Mouse (Mus musculus) embryonic fibroblast, embryonic 13.5 days (primary cell): ENCODE results near the gene Ppp3ca. TPM values are rescaled to one million over a fixed set of nuclear protein-coding genes. Genes with fewer than 3 reads are reported as not detected.

Experiments
- H3K27ac ChIP-seq: 2 replicates; pipeline ENCODE4 v1.5.1; 2012; ENCODE audit warnings: low read length, control low read depth, inconsistent platforms; ENCODE audit not compliant: insufficient read depth
- H3K4me1 ChIP-seq: 2 replicates; pipeline ENCODE4 v1.6.1; 2011; ENCODE audit warnings: low read length; ENCODE audit not compliant: control insufficient read depth, insufficient read depth
- H3K4me3 ChIP-seq: 2 replicates; pipeline ENCODE4 v1.5.1; 2011; ENCODE audit warnings: mild to moderate bottlenecking, control low read depth, low read length; ENCODE audit not compliant: insufficient read depth
- CTCF ChIP-seq: IDR thresholded peaks from 2 replicates; pipeline ENCODE4 v1.5.1; 2011; ENCODE audit warnings: mild to moderate bottlenecking, control low read depth, low read length, moderate library complexity, borderline replicate concordance; ENCODE audit not compliant: insufficient read depth
- POLR2A ChIP-seq: IDR thresholded peaks from 2 replicates; pipeline ENCODE4 v1.6.1; 2011; ENCODE audit warnings: low read depth, mild to moderate bottlenecking, control low read depth, low read length, moderate library complexity
- polyA plus RNA-seq: library from polyadenylated mRNA; stranded (reverse); fragments of >200 nt; gene quantifications from 2 replicates; pipeline ENCODE4 v1.2.4, GENCODE M21; 2011; ENCODE audit warnings: low read depth; ENCODE audit not compliant: missing spikeins, insufficient read length

Gene Ppp3ca
- polyA plus RNA-seq, 1 experiment: 77.8 TPM

GRCm38 (mm10) chr3:136917080-136917479 is 247.2 kb downstream of the Ppp3ca start:
- no peak for TF ChIP-seq CTCF
- no peak for TF ChIP-seq POLR2A

GRCm38 (mm10) chr3:136933071-136933470 is 263.1 kb downstream of the Ppp3ca start:
- TF ChIP-seq POLR2A: no peak
- TF ChIP-seq CTCF: no peak
- no peak overlapping the region for H3K4me3 ChIP-seq
- H3K27ac ChIP-seq: no peak overlapping the region
- H3K4me1 ChIP-seq: peaks cover 3% of the 10 kb centered on the region; the same call in 1 of the 2 replicates

More at GRCm38 (mm10) chr3:136917080-136917479, 247.2 kb downstream of the Ppp3ca start:
- H3K4me1 ChIP-seq: no peaks in the 10 kb centered on the region
- no peak overlapping the region for H3K27ac ChIP-seq
- H3K4me3 ChIP-seq: no peak overlapping the region

GRCm38 (mm10) chr3:136940733-136941601 is 271.0 kb downstream of the Ppp3ca start:
- TF ChIP-seq CTCF: no peak
- no peak for TF ChIP-seq POLR2A
- no peak overlapping the region for H3K4me3 ChIP-seq
- H3K4me1 ChIP-seq: peaks cover 10% of the 10 kb centered on the region; the same call in 1 of the 2 replicates
- no peak overlapping the region for H3K27ac ChIP-seq

DNA sequence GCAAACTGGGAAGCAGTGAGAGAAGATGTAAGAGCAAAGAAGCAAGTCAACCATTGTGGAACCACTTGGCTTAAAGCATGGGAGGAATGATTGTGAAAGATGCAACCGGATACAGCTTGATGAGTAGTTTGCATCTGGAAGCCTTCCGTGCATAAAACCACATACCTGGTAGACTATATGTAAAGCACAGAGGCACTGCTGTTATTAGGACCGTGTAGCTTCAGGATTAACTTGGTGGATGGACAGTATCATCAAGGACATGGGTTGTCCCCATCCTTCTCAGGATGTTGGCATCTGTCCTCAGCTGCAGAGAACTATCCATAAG is 271.6 kb downstream of the Ppp3ca start:
- peaks cover 10% of the 10 kb centered on the region; the same call in 1 of the 2 replicates for H3K4me1 ChIP-seq
- TF ChIP-seq CTCF (no peak), POLR2A (no peak)
- H3K27ac ChIP-seq: no peak overlapping the region
- no peak overlapping the region for H3K4me3 ChIP-seq

DNA sequence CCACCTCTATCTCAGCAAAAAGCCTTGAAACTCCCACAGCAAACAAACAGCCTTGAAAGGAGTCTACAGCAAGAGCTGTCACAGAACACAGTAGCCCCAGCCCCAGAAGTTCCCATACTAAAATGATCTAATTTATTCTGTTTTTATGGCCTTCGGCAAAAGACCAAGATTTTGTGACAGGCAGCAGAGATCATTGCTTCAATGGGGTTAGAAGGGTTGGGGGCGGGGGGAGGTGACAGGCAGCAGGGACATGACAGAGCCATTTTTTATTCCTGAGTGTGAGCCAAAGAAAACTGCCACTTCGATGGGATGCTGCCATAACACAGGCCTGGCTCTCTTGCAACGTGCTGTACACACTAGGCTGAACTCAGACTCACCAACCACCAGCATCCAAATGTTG is 275.6 kb downstream of the Ppp3ca start:
- Histone ChIP-seq H3K4me1 (peaks cover 8% of the 10 kb centered on the region; the same call in 1 of the 2 replicates), H3K27ac (no peak overlapping the region)
- TF ChIP-seq POLR2A (no peak), CTCF (no peak)

GRCm38 (mm10) chr3:136946662-136947061 is 276.7 kb downstream of the Ppp3ca start:
- TF ChIP-seq POLR2A (no peak), CTCF (no peak)
- Histone ChIP-seq H3K27ac (no peak overlapping the region), H3K4me1 (no peaks in the 10 kb centered on the region), H3K4me3 (no peak overlapping the region)

More for the DNA sequence above, 275.6 kb downstream of the Ppp3ca start:
- H3K4me3 ChIP-seq: no peak overlapping the region

GRCm38 (mm10) chr3:136948142-136948541 is 278.2 kb downstream of the Ppp3ca start:
- no peaks in the 10 kb centered on the region for H3K4me1 ChIP-seq
- TF ChIP-seq POLR2A (no peak), CTCF (no peak)
- H3K4me3 ChIP-seq: no peak overlapping the region
- H3K27ac ChIP-seq: no peak overlapping the region

GRCm38 (mm10) chr3:136951792-136952191 is 281.9 kb downstream of the Ppp3ca start:
- Histone ChIP-seq H3K4me1 (no peaks in the 10 kb centered on the region), H3K27ac (no peak overlapping the region), H3K4me3 (no peak overlapping the region)
- TF ChIP-seq POLR2A (no peak), CTCF (no peak)

DNA sequence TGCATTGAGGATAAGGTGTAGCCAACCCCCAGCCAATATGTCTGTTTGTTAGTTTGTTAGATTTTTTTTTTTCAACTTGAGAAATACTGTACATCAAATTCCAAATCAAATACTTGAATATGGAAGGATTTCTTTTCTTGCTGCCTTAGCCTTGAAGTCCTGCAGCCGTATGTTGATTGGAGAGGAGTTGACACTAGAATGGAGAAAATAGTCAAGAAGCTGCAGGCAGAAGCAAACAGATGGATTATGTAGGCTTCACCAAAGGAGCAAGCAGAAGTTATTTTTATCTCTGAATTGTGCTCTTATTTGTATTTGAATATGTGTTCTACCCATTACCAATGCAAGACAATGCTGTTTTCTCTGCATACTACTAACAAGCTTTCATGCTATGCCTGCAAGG is 282.9 kb downstream of the Ppp3ca start:
- H3K4me1 ChIP-seq: no peaks in the 10 kb centered on the region
- no peak for TF ChIP-seq CTCF
- no peak for TF ChIP-seq POLR2A
- no peak overlapping the region for H3K4me3 ChIP-seq
- no peak overlapping the region for H3K27ac ChIP-seq

DNA sequence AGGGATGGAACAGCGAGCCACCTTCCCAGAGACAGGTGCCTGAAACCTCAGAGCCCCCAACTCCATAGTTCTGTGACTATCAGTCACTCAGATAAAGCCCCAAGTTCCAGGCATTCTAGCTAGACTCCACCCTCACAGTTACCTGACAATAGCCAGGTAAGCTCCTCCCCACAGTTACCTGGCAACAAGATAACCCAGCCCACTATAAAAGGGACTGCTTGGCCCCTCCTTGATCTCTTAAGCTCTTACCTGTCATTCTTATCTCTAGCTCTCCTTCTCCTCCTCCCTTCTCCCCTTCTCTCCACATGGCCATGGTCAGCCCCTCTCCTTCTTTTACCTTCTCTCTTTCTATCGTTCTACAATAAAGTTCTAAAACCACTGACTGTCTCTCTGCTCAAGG is 285.1 kb downstream of the Ppp3ca start:
- H3K27ac ChIP-seq: no peak overlapping the region
- H3K4me3 ChIP-seq: no peak overlapping the region
- TF ChIP-seq POLR2A: no peak
- TF ChIP-seq CTCF: no peak
- H3K4me1 ChIP-seq: no peaks in the 10 kb centered on the region

GRCm38 (mm10) chr3:136960314-136960713 is 290.4 kb downstream of the Ppp3ca start:
- Histone ChIP-seq H3K27ac (no peak overlapping the region), H3K4me1 (no peaks in the 10 kb centered on the region), H3K4me3 (no peak overlapping the region)
- TF ChIP-seq POLR2A (no peak), CTCF (no peak)
